Mouse (Mus musculus): ENCODE measurements around the gene Ece1. TPM values are rescaled to one million over a fixed set of nuclear protein-coding genes. Genes with fewer than 3 reads are reported as not detected.
A peak's percentile ranks its signal among the peaks of the same experiment; 100 is the strongest.

Ece1 gene
- polyA plus RNA-seq, 1 experiment from 2014 or later = 20.7 TPM

GRCm38 (mm10) chr4:137941871-137942781, 80.1 kb downstream of the Ece1 start:
- Histone ChIP-seq H3K9ac (no peak overlapping the region), H3K27ac (peak overlapping the region; percentile 30; the same call in 1 of the 2 replicates), H3K4me3 (no peak overlapping the region), H3K4me1 (peaks cover 30% of the 10 kb centered on the region), H3K27me3 (replicated peaks) (no peaks in the 10 kb centered on the region), H3K36me3 (replicated peaks) (peaks cover 8% of the 10 kb centered on the region; the same call in 1 of the 2 replicates), H3K4me2 (no peak overlapping the region), H3K9me3 (no peaks in the 10 kb centered on the region)
- ATAC-seq (replicated peaks) = peak; percentile 38; the same call in 1 of the 2 replicates
- WGBS = 46% methylated on average over 17 of the region's 17 CpGs

- Histone ChIP-seq H3K4me3 (no peak overlapping the region), H3K9me3 (no peaks in the 10 kb centered on the region), H3K9ac (no peak overlapping the region), H3K27ac (0 out of 2 replicates have a peak overlapping the region, but pooled peaks have one; percentile 30), H3K27me3 (replicated peaks) (no peaks in the 10 kb centered on the region), H3K4me2 (no peak overlapping the region), H3K36me3 (replicated peaks) (peaks cover 8% of the 10 kb centered on the region; the same call in 1 of the 2 replicates), H3K4me1 (peaks cover 30% of the 10 kb centered on the region)
- ATAC-seq (replicated peaks) = no peak
- WGBS = 38% methylated on average over 9 of the region's 9 CpGs
Observed at GRCm38 (mm10) chr4:137942782-137943486, 80.9 kb downstream of the Ece1 start.

- Histone ChIP-seq H3K27ac (no peak overlapping the region), H3K4me3 (no peak overlapping the region), H3K4me1 (peaks cover 30% of the 10 kb centered on the region), H3K9ac (no peak overlapping the region), H3K4me2 (no peak overlapping the region), H3K36me3 (replicated peaks) (peaks cover 8% of the 10 kb centered on the region; the same call in 1 of the 2 replicates), H3K27me3 (replicated peaks) (no peaks in the 10 kb centered on the region), H3K9me3 (no peaks in the 10 kb centered on the region)
- 87% methylated on average over 10 of the region's 10 CpGs for WGBS
- ATAC-seq (replicated peaks) = no peak
Observed at GRCm38 (mm10) chr4:137943540-137943939, 81.5 kb downstream of the Ece1 start.

GRCm38 (mm10) chr4:137945376-137945775, 83.3 kb downstream of the Ece1 start:
- H3K4me1 ChIP-seq = peaks cover 22% of the 10 kb centered on the region
- 76% methylated on average over 4 of the region's 4 CpGs for WGBS
- no peak overlapping the region for H3K4me3 ChIP-seq
- no peaks in the 10 kb centered on the region for H3K9me3 ChIP-seq
- ATAC-seq (replicated peaks) = no peak
- no peak overlapping the region for H3K9ac ChIP-seq
- H3K4me2 ChIP-seq = no peak overlapping the region
- H3K27ac ChIP-seq = no peak overlapping the region
- H3K36me3 ChIP-seq (replicated peaks) = peaks cover 13% of the 10 kb centered on the region; the same call in 1 of the 2 replicates
- H3K27me3 ChIP-seq (replicated peaks) = no peaks in the 10 kb centered on the region

GRCm38 (mm10) chr4:137946419-137946818, 84.4 kb downstream of the Ece1 start:
- H3K9me3 ChIP-seq = no peaks in the 10 kb centered on the region
- no peak for ATAC-seq (replicated peaks)
- 82% methylated on average over 9 of the region's 11 CpGs for WGBS
- H3K36me3 ChIP-seq (replicated peaks) = peaks cover 17% of the 10 kb centered on the region; the same call in 1 of the 2 replicates
- H3K9ac ChIP-seq = no peak overlapping the region
- no peak overlapping the region for H3K4me2 ChIP-seq
- H3K4me1 ChIP-seq = peaks cover 17% of the 10 kb centered on the region
- H3K4me3 ChIP-seq = no peak overlapping the region
- H3K27ac ChIP-seq = no peak overlapping the region
- H3K27me3 ChIP-seq (replicated peaks) = no peaks in the 10 kb centered on the region

GRCm38 (mm10) chr4:137952840-137953239, 90.8 kb downstream of the Ece1 start:
- no peak overlapping the region for H3K4me3 ChIP-seq
- H3K4me2 ChIP-seq = no peak overlapping the region
- H3K9me3 ChIP-seq = no peaks in the 10 kb centered on the region
- 28% methylated on average over 4 of the region's 4 CpGs for WGBS
- H3K27ac ChIP-seq = no peak overlapping the region
- H3K4me1 ChIP-seq = no peaks in the 10 kb centered on the region
- no peaks in the 10 kb centered on the region for H3K27me3 ChIP-seq (replicated peaks)
- H3K9ac ChIP-seq = no peak overlapping the region
- ATAC-seq (replicated peaks) = no peak
- peaks cover 12% of the 10 kb centered on the region; the same call in 1 of the 2 replicates for H3K36me3 ChIP-seq (replicated peaks)

GRCm38 (mm10) chr4:137954184-137954583, 92.1 kb downstream of the Ece1 start:
- no peaks in the 10 kb centered on the region for H3K9me3 ChIP-seq
- no peaks in the 10 kb centered on the region for H3K4me1 ChIP-seq
- ATAC-seq (replicated peaks) = no peak
- no peak overlapping the region for H3K9ac ChIP-seq
- 92% methylated on average over 2 of the region's 2 CpGs for WGBS
- no peak overlapping the region for H3K4me2 ChIP-seq
- no peaks in the 10 kb centered on the region for H3K27me3 ChIP-seq (replicated peaks)
- no peak overlapping the region for H3K27ac ChIP-seq
- no peak overlapping the region for H3K4me3 ChIP-seq
- H3K36me3 ChIP-seq (replicated peaks) = peaks cover 17% of the 10 kb centered on the region

- no peaks in the 10 kb centered on the region for H3K4me1 ChIP-seq
- WGBS = 94% methylated on average over 8 of the region's 8 CpGs
- no peak overlapping the region for H3K9ac ChIP-seq
- no peak for ATAC-seq (replicated peaks)
- H3K4me2 ChIP-seq = no peak overlapping the region
- H3K9me3 ChIP-seq = no peaks in the 10 kb centered on the region
- no peaks in the 10 kb centered on the region for H3K27me3 ChIP-seq (replicated peaks)
- H3K27ac ChIP-seq = no peak overlapping the region
- peaks cover 24% of the 10 kb centered on the region for H3K36me3 ChIP-seq (replicated peaks)
- H3K4me3 ChIP-seq = no peak overlapping the region
Observed at GRCm38 (mm10) chr4:137954926-137955396, 92.9 kb downstream of the Ece1 start.

GRCm38 (mm10) chr4:137956260-137956659, 94.2 kb downstream of the Ece1 start:
- no peaks in the 10 kb centered on the region for H3K9me3 ChIP-seq
- H3K27ac ChIP-seq = no peak overlapping the region
- WGBS = 97% methylated on average over 15 of the region's 15 CpGs
- ATAC-seq (replicated peaks) = no peak
- H3K9ac ChIP-seq = no peak overlapping the region
- H3K4me1 ChIP-seq = no peaks in the 10 kb centered on the region
- H3K27me3 ChIP-seq (replicated peaks) = no peaks in the 10 kb centered on the region
- H3K36me3 ChIP-seq (replicated peaks) = peaks cover 16% of the 10 kb centered on the region
- H3K4me3 ChIP-seq = no peak overlapping the region
- H3K4me2 ChIP-seq = no peak overlapping the region

- H3K36me3 ChIP-seq (replicated peaks) = peaks cover 27% of the 10 kb centered on the region
- H3K9me3 ChIP-seq = no peaks in the 10 kb centered on the region
- H3K9ac ChIP-seq = no peak overlapping the region
- WGBS = 85% methylated on average over 13 of the region's 13 CpGs
- H3K4me3 ChIP-seq = no peak overlapping the region
- H3K4me1 ChIP-seq = no peaks in the 10 kb centered on the region
- H3K4me2 ChIP-seq = no peak overlapping the region
- no peak for ATAC-seq (replicated peaks)
- no peak overlapping the region for H3K27ac ChIP-seq
- H3K27me3 ChIP-seq (replicated peaks) = no peaks in the 10 kb centered on the region
Observed at GRCm38 (mm10) chr4:137959889-137960665, 98.0 kb downstream of the Ece1 start.

- no peak overlapping the region for H3K9ac ChIP-seq
- peaks cover 27% of the 10 kb centered on the region for H3K36me3 ChIP-seq (replicated peaks)
- no peaks in the 10 kb centered on the region for H3K4me1 ChIP-seq
- H3K4me3 ChIP-seq = no peak overlapping the region
- 84% methylated on average over 11 of the region's 11 CpGs for WGBS
- H3K27me3 ChIP-seq (replicated peaks) = no peaks in the 10 kb centered on the region
- no peaks in the 10 kb centered on the region for H3K9me3 ChIP-seq
- no peak overlapping the region for H3K4me2 ChIP-seq
- no peak overlapping the region for H3K27ac ChIP-seq
- no peak for ATAC-seq (replicated peaks)
Observed at GRCm38 (mm10) chr4:137960757-137961156, 98.7 kb downstream of the Ece1 start.

Measured in midbrain, embryonic 15.5 days (tissue).